Mouse (Mus musculus): ENCODE measurements around the gene Man2b2.

DNA sequence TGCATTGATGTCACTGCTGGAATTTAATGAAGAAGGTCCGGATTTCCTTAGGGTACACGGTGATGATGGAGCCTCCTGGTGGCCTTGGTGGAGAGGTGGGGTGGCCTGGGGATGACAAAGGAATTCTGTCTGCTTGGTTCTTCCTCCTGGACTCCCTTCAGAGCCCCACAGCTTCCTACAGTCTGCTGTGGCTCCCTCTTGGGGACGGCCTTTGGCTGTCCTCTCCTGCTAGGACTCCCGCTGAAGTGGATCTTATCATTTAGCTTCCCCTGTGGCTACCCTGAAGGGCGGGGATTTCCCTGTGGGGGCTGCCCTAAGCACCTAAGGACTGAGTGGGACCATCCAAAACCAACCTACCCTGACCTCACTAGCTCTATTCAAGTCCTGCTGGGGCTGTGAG, 23.3 kb downstream of the Man2b2 start:
- TF ChIP-seq CTCF (IDR thresholded peaks at IDR 0.05; ENCODE audit: control insufficient read depth, insufficient read depth, insufficient read length) (no peak), MYOD1 (IDR thresholded peaks at IDR 0.05; ENCODE audit: control insufficient read depth, insufficient read length, low read depth) (no peak), USF1 (IDR thresholded peaks at IDR 0.05; ENCODE audit: low read depth) (no peak)
